Mouse (Mus musculus) testis, adult 2 months (tissue): ENCODE results near the gene Olfr287. TPM values are rescaled to one million over a fixed set of nuclear protein-coding genes. Genes with fewer than 3 reads are reported as not detected.

Experiments used
- H3K27ac ChIP-seq: fragments of 200-500 bp; 2 replicates; pipeline ENCODE4 v1.5.1; 2012; ENCODE audit warnings: low read depth, low read length; ENCODE audit not compliant: control insufficient read depth, insufficient read depth
- H3K27me3 ChIP-seq: fragments of 200-500 bp; 2 replicates; pipeline ENCODE4 v1.6.1; 2012; ENCODE audit warnings: mild to moderate bottlenecking, low read length, moderate library complexity; ENCODE audit not compliant: control insufficient read depth, insufficient read depth
- H3K36me3 ChIP-seq: fragments of 200-500 bp; 2 replicates; pipeline ENCODE4 v1.6.1; 2012; ENCODE audit warnings: mild to moderate bottlenecking, low read length; ENCODE audit not compliant: control insufficient read depth, insufficient read depth
- H3K4me1 ChIP-seq: fragments of 200-500 bp; 2 replicates; pipeline ENCODE4 v1.6.1; 2012; ENCODE audit warnings: low read length; ENCODE audit not compliant: control insufficient read depth, insufficient read depth
- H3K4me3 ChIP-seq: fragments of 200-500 bp; 2 replicates; pipeline ENCODE4 v1.5.1; 2012; ENCODE audit warnings: low read depth, mild to moderate bottlenecking, low read length, moderate library complexity, mixed read lengths; ENCODE audit not compliant: control insufficient read depth
- CTCF ChIP-seq: fragments of 200-500 bp; IDR thresholded peaks from 2 replicates; pipeline ENCODE4 v1.5.1; 2012; ENCODE audit warnings: low read depth, mild to moderate bottlenecking, inconsistent platforms, low read length, moderate library complexity; ENCODE audit not compliant: control insufficient read depth, insufficient read depth, insufficient replicate concordance
- POLR2A ChIP-seq: fragments of 200-500 bp; IDR thresholded peaks from 2 replicates; pipeline ENCODE4 v1.6.1; 2012; ENCODE audit warnings: low read depth, mild to moderate bottlenecking, inconsistent platforms, low read length, moderate library complexity; ENCODE audit not compliant: control insufficient read depth
- polyA plus RNA-seq: library from polyadenylated mRNA; depleted of rRNA; stranded (reverse); fragments of >200 nt; gene quantifications from 2 replicates; pipeline ENCODE4 v1.2.3, GENCODE M21; 2012

Olfr287 gene
- polyA plus RNA-seq, 1 experiment, result not detected

DNA sequence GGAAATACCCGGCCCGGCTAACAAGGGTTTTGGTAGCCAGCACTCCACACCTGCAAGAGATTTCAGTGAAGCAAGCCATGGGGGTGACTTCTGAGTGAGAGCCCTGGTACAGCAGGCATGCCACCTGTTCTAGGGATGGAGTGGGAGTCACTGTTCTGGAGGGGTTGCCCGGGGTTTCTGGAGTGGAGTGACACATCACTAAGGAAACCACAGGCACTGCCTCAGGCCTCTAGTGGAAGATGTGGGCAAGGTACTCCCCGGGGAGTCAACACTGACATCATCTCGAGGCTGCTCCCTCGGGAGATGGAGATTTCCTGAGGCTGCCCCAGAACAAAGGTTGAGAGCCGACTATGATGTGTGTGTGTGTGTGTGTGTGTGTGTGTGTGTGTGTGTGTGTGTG is 50.5 kb downstream of the Olfr287 start:
- H3K27ac ChIP-seq, result no peak overlapping the region
- no peak for TF ChIP-seq CTCF
- no peak for TF ChIP-seq POLR2A
- peak overlapping the region; percentile 89 for H3K4me3 ChIP-seq
- H3K27me3 ChIP-seq, result no peaks in the 10 kb centered on the region
- H3K36me3 ChIP-seq, result no peaks in the 10 kb centered on the region
- peaks cover 2% of the 10 kb centered on the region; the same call in 1 of the 2 replicates for H3K4me1 ChIP-seq

GRCm38 (mm10) chr15:98168622-98169004 is 52.2 kb downstream of the Olfr287 start:
- H3K4me1 ChIP-seq, result peaks cover 2% of the 10 kb centered on the region; the same call in 1 of the 2 replicates
- H3K36me3 ChIP-seq, result no peaks in the 10 kb centered on the region
- TF ChIP-seq POLR2A, result no peak; the same call in 1 of the 2 replicates
- no peak for TF ChIP-seq CTCF
- no peak overlapping the region for H3K27ac ChIP-seq
- H3K27me3 ChIP-seq, result no peaks in the 10 kb centered on the region
- H3K4me3 ChIP-seq, result peak overlapping the region; percentile 89

GRCm38 (mm10) chr15:98167645-98168621 is 52.9 kb downstream of the Olfr287 start:
- Histone ChIP-seq H3K27ac (no peak overlapping the region), H3K27me3 (no peaks in the 10 kb centered on the region), H3K4me3 (peak overlapping the region; percentile 89), H3K36me3 (no peaks in the 10 kb centered on the region), H3K4me1 (peaks cover 2% of the 10 kb centered on the region; the same call in 1 of the 2 replicates)
- peak; percentile 50 for TF ChIP-seq POLR2A
- no peak for TF ChIP-seq CTCF

DNA sequence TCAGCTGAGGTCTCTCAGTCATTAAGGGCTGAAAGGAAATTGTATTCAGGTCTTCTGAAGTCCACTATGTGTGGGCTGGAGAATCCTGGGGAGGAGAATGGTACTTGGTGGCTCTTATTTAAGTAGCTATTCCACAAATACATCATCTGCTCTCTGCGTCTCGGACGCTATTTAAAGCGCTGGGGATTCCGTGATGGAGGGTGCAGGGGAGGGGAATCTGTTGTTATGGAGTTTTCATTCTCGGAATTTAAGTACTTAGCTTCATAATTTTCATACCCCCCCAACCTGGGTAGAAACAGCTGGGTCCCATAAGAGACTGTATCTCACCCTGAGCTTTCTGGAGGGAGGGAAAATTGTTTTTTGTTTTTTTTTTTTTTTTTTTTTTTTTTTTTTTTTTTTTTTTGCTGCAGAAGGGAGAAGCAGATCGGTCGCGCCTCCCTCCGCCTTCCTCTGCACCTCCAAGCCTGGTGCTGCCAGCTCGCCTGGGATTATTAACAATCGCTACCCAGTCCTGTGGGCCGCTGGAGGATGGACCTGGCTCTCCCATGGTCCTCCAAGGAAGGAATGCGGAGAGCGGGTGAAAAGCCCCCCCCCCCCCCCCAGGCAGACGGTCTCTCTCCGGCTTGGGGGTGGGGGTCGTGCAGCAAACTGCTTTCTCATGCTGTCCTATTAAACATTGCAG is 53.8 kb downstream of the Olfr287 start, which contains the start of gene Ccdc184:
TSS of gene Ccdc184 (plus strand) at position 196 of the 682 bp plus-strand sequence.
- H3K27me3 ChIP-seq, result no peaks in the 10 kb centered on the region
- no peaks in the 10 kb centered on the region for H3K36me3 ChIP-seq
- H3K27ac ChIP-seq, result no peak within 1 kb of the TSS
- H3K4me3 ChIP-seq, result peak within 1 kb of the TSS; percentile 89
- H3K4me1 ChIP-seq, result peaks cover 2% of the 10 kb centered on the region; the same call in 1 of the 2 replicates
- no peak for TF ChIP-seq POLR2A

- Histone ChIP-seq H3K4me1 (peaks cover 2% of the 10 kb centered on the region; the same call in 1 of the 2 replicates), H3K27me3 (no peaks in the 10 kb centered on the region), H3K27ac (no peak within 1 kb of the TSS), H3K36me3 (no peaks in the 10 kb centered on the region), H3K4me3 (peak within 1 kb of the TSS; percentile 78)
- TF ChIP-seq CTCF, result no peak
- TF ChIP-seq POLR2A, result peak; percentile 30; the same call in 1 of the 2 replicates
Observed at GRCm38 (mm10) chr15:98165525-98165924, 55.3 kb downstream of the Olfr287 start, which contains the start of gene Asb8. TSS of gene Asb8 (minus strand) at chr15:98165625.

- no peak overlapping the region for H3K27ac ChIP-seq
- no peaks in the 10 kb centered on the region for H3K27me3 ChIP-seq
- no peaks in the 10 kb centered on the region for H3K36me3 ChIP-seq
- TF ChIP-seq CTCF, result no peak
- no peak for TF ChIP-seq POLR2A
- H3K4me1 ChIP-seq, result peaks cover under 1% of the 10 kb centered on the region; the same call in 1 of the 2 replicates
- no peak overlapping the region for H3K4me3 ChIP-seq
Observed at GRCm38 (mm10) chr15:98162561-98162960, 58.3 kb downstream of the Olfr287 start.
